In genomic region chr2:180257963-180258865, GRCm38 (mm10) we compare ENCODE assay signal across 8 mouse cellular contexts. TPM values are rescaled to one million over a fixed set of nuclear protein-coding genes. Genes with fewer than 3 reads are reported as not detected.
A peak's percentile ranks its signal among the peaks of the same experiment; 100 is the strongest.
DNase-seq lines count a peak whose midpoint lies in the region; ATAC-seq and TF ChIP-seq lines count a peak whose summit lies in the region.

No protein-coding gene starts in this region.

- H3K9ac ChIP-seq in kidney, postnatal 0 days (ENCODE audit: low read depth, low read length), result peak overlapping the region; percentile 95
- peak overlapping the region; percentile 94 for H3K9ac ChIP-seq in embryonic facial prominence, embryonic 11.5 days (replicated peaks; ENCODE audit: low read length)
- H3K9ac ChIP-seq in hindbrain, embryonic 16.5 days (ENCODE audit: low read depth, low read length), result peak overlapping the region; percentile 91
- H3K9ac ChIP-seq in midbrain, embryonic 16.5 days (ENCODE audit: low read depth, low read length), result peak overlapping the region; percentile 88

- peak overlapping the region; percentile 90 for H3K4me3 ChIP-seq in kidney, postnatal 0 days (replicated peaks; ENCODE audit: low read depth, low read length)
- H3K4me3 ChIP-seq in embryonic facial prominence, embryonic 11.5 days (ENCODE audit: low read depth, low read length), result peak overlapping the region; percentile 86
- H3K4me3 ChIP-seq in hindbrain, embryonic 16.5 days (ENCODE audit: low read length), result peak overlapping the region; percentile 77
- H3K4me3 ChIP-seq in midbrain, embryonic 16.5 days (ENCODE audit: low read depth, low read length), result peak overlapping the region; percentile 88

- H3K4me1 ChIP-seq in kidney, postnatal 0 days (replicated peaks; ENCODE audit: insufficient read depth, low read length), result no peaks in the 10 kb centered on the region; the same call in 1 of the 2 replicates
- H3K4me1 ChIP-seq in embryonic facial prominence, embryonic 11.5 days (ENCODE audit: control insufficient read depth, insufficient read depth, low read length), result no peaks in the 10 kb centered on the region; the same call in none of the 2 replicates
- peaks cover 14% of the 10 kb centered on the region for H3K4me1 ChIP-seq in hindbrain, embryonic 16.5 days (ENCODE audit: control insufficient read depth, insufficient read depth, low read depth, low read length)
- H3K4me1 ChIP-seq in midbrain, embryonic 16.5 days (ENCODE audit: control insufficient read depth, insufficient read depth, low read length), result peaks cover 14% of the 10 kb centered on the region

- 47% methylated on average over 11 of the region's 11 CpGs for WGBS in kidney, postnatal 0 days
- 47% methylated on average over 11 of the region's 11 CpGs for WGBS in embryonic facial prominence, embryonic 11.5 days
- WGBS in hindbrain, embryonic 16.5 days, result 53% methylated on average over 11 of the region's 11 CpGs
- 54% methylated on average over 11 of the region's 11 CpGs for WGBS in midbrain, embryonic 16.5 days

- H3K27me3 ChIP-seq in kidney, postnatal 0 days (ENCODE audit: insufficient read depth, low read length), result no peaks in the 10 kb centered on the region
- no peaks in the 10 kb centered on the region for H3K27me3 ChIP-seq in embryonic facial prominence, embryonic 11.5 days (ENCODE audit: control insufficient read depth, insufficient read depth, low read length)
- H3K27me3 ChIP-seq in hindbrain, embryonic 16.5 days (replicated peaks; ENCODE audit: control insufficient read depth, insufficient read depth, low read length), result no peaks in the 10 kb centered on the region
- H3K27me3 ChIP-seq in midbrain, embryonic 16.5 days (ENCODE audit: control insufficient read depth, insufficient read depth, low read depth, low read length), result no peaks in the 10 kb centered on the region

- no peak for DNase-seq in kidney, postnatal 0 days (ENCODE audit: low spot score)
- no peak for DNase-seq in kidney, postnatal 14 days
- no peak for DNase-seq in embryonic facial prominence, embryonic 11.5 days (ENCODE audit: low spot score)
- DNase-seq in cerebellum, postnatal 4 days (ENCODE audit: low spot score in 2 of 2), result no peak
- DNase-seq in adrenal gland, postnatal 10 days, result no peak
- DNase-seq in spleen, postnatal 36 days (ENCODE audit: low spot score in 2 of 2), result no peak

- no peaks in the 10 kb centered on the region for H3K9me3 ChIP-seq in kidney, postnatal 0 days (replicated peaks; ENCODE audit: low read length)
- H3K9me3 ChIP-seq in embryonic facial prominence, embryonic 11.5 days (replicated peaks; ENCODE audit: control insufficient read depth, low read length), result no peaks in the 10 kb centered on the region
- no peaks in the 10 kb centered on the region for H3K9me3 ChIP-seq in hindbrain, embryonic 16.5 days (ENCODE audit: control insufficient read depth, low read length)
- no peaks in the 10 kb centered on the region for H3K9me3 ChIP-seq in midbrain, embryonic 16.5 days (replicated peaks; ENCODE audit: control insufficient read depth, low read length, poor library complexity, severe bottlenecking)

- no peak for ATAC-seq in kidney, postnatal 0 days (replicated peaks; ENCODE audit: low FRiP score, low read depth)
- no peak for ATAC-seq in embryonic facial prominence, embryonic 11.5 days (replicated peaks; ENCODE audit: insufficient number of reproducible peaks, low FRiP score, low TSS enrichment, low read depth)
- no peak for ATAC-seq in hindbrain, embryonic 16.5 days
- ATAC-seq in midbrain, embryonic 16.5 days, result no peak

- H3K4me2 ChIP-seq in kidney, postnatal 0 days (ENCODE audit: low read length), result peak overlapping the region; percentile 81
- peak overlapping the region; percentile 81 for H3K4me2 ChIP-seq in embryonic facial prominence, embryonic 11.5 days (ENCODE audit: low read depth, low read length)
- peak overlapping the region; percentile 76 for H3K4me2 ChIP-seq in hindbrain, embryonic 16.5 days (ENCODE audit: low read length)
- peak overlapping the region; percentile 86 for H3K4me2 ChIP-seq in midbrain, embryonic 16.5 days (ENCODE audit: low read length)

- H3K36me3 ChIP-seq in kidney, postnatal 0 days (ENCODE audit: insufficient read depth, low read length), result peaks cover 14% of the 10 kb centered on the region
- H3K36me3 ChIP-seq in embryonic facial prominence, embryonic 11.5 days (replicated peaks; ENCODE audit: control insufficient read depth, insufficient read depth, low read depth, low read length), result no peaks in the 10 kb centered on the region; the same call in none of the 2 replicates
- H3K36me3 ChIP-seq in hindbrain, embryonic 16.5 days (ENCODE audit: control insufficient read depth, insufficient read depth, low read length), result peaks cover 22% of the 10 kb centered on the region
- peaks cover 12% of the 10 kb centered on the region for H3K36me3 ChIP-seq in midbrain, embryonic 16.5 days (ENCODE audit: control insufficient read depth, insufficient read depth, low read length)

- TF ChIP-seq CTCF in kidney, postnatal 0 days (IDR thresholded peaks at IDR 0.05; ENCODE audit: low read depth), result no peak

- peak overlapping the region; percentile 92; the same call in 1 of the 2 replicates for H3K27ac ChIP-seq in kidney, postnatal 0 days
- peak overlapping the region; percentile 54 for H3K27ac ChIP-seq in embryonic facial prominence, embryonic 11.5 days (replicated peaks; ENCODE audit: low read depth, low read length)
- peak overlapping the region; percentile 85 for H3K27ac ChIP-seq in hindbrain, embryonic 16.5 days (ENCODE audit: low read depth, low read length)
- peak overlapping the region; percentile 95 for H3K27ac ChIP-seq in midbrain, embryonic 16.5 days (ENCODE audit: low read length)

RNA-seq across cellular contexts. Expression of gene Rps21, which starts 1.0 kb away (rescaled TPM):
- polyA plus RNA-seq in kidney, postnatal 0 days (2015; fragmentation: Nextera tagmentation; extraction: Ambion mirVana), result 737 and 848 TPM in 2 replicates
- polyA plus RNA-seq in embryonic facial prominence, embryonic 11.5 days (2014; fragmentation: Nextera tagmentation; extraction: Ambion mirVana), result 516 and 527 TPM in 2 replicates
- 271 and 282 TPM in 2 replicates for polyA plus RNA-seq in hindbrain, embryonic 16.5 days (2015; fragmentation: Nextera tagmentation; extraction: Ambion mirVana)
- 295 and 298 TPM in 2 replicates for polyA plus RNA-seq in midbrain, embryonic 16.5 days (2015; fragmentation: Nextera tagmentation; extraction: Ambion mirVana)
- total RNA-seq in adrenal gland, postnatal 10 days (2021), result 100 to 1,000 TPM; 772 to 787 TPM

RNA-seq across cellular contexts. Expression of gene Cables2, which starts 15.1 kb away (rescaled TPM):
- polyA plus RNA-seq in kidney, postnatal 0 days (2015; fragmentation: Nextera tagmentation; extraction: Ambion mirVana), result 12.0 and 13.1 TPM in 2 replicates
- polyA plus RNA-seq in embryonic facial prominence, embryonic 11.5 days (2014; fragmentation: Nextera tagmentation; extraction: Ambion mirVana), result 14.5 and 14.8 TPM in 2 replicates
- polyA plus RNA-seq in hindbrain, embryonic 16.5 days (2015; fragmentation: Nextera tagmentation; extraction: Ambion mirVana), result 11.1 and 22.2 TPM in 2 replicates
- polyA plus RNA-seq in midbrain, embryonic 16.5 days (2015; fragmentation: Nextera tagmentation; extraction: Ambion mirVana), result 24.2 and 25.6 TPM in 2 replicates
- total RNA-seq in adrenal gland, postnatal 10 days (2021), result 10 to 100 TPM; 17.3 to 19.8 TPM

RNA-seq across cellular contexts. Expression of gene Rbbp8nl, which starts 31.5 kb away (rescaled TPM):
- 0.29 and 0.33 TPM in 2 replicates for polyA plus RNA-seq in kidney, postnatal 0 days (2015; fragmentation: Nextera tagmentation; extraction: Ambion mirVana)
- polyA plus RNA-seq in embryonic facial prominence, embryonic 11.5 days (2014; fragmentation: Nextera tagmentation; extraction: Ambion mirVana), result 0.20 and 0.35 TPM in 2 replicates
- not detected in 2 replicates for polyA plus RNA-seq in hindbrain, embryonic 16.5 days (2015; fragmentation: Nextera tagmentation; extraction: Ambion mirVana)
- polyA plus RNA-seq in midbrain, embryonic 16.5 days (2015; fragmentation: Nextera tagmentation; extraction: Ambion mirVana), result not detected in 2 replicates
- total RNA-seq in adrenal gland, postnatal 10 days (2021), result not detected

RNA-seq across cellular contexts. Expression of gene Lama5, which starts 32.6 kb away (rescaled TPM):
- polyA plus RNA-seq in kidney, postnatal 0 days (2015; fragmentation: Nextera tagmentation; extraction: Ambion mirVana), result 48.6 and 62.4 TPM in 2 replicates
- 6.9 and 11.5 TPM in 2 replicates for polyA plus RNA-seq in embryonic facial prominence, embryonic 11.5 days (2014; fragmentation: Nextera tagmentation; extraction: Ambion mirVana)
- polyA plus RNA-seq in hindbrain, embryonic 16.5 days (2015; fragmentation: Nextera tagmentation; extraction: Ambion mirVana), result 2.2 and 3.5 TPM in 2 replicates
- 1.6 and 2.6 TPM in 2 replicates for polyA plus RNA-seq in midbrain, embryonic 16.5 days (2015; fragmentation: Nextera tagmentation; extraction: Ambion mirVana)
- total RNA-seq in adrenal gland, postnatal 10 days (2021), result 10 to 100 TPM; 35.6 to 39.0 TPM
